Mouse (Mus musculus) gastrocnemius, adult 8-10 months (tissue): ENCODE results near the gene Svep1. TPM values are rescaled to one million over a fixed set of nuclear protein-coding genes. Genes with fewer than 3 reads are reported as not detected.
A peak's percentile ranks its signal among the peaks of the same experiment; 100 is the strongest.

ENCODE experiments used
- DNase-seq, 2 experiments: peaks; one replicate each; pipeline ENCODE4 v3.0.0; 2022; ENCODE audit warnings: low spot score in 2 of 2
- total RNA-seq, 4 experiments: library from RNA; stranded (reverse); gene quantifications; 2 replicates each; pipeline ENCODE4 v1.2.4; 2022

Gene Svep1
- 1 to 10 TPM; 3.3 to 6.4 (median 4.0) TPM for total RNA-seq

GRCm38 (mm10) chr4:58206115-58206945 lies at the start of gene Svep1:
Svep1 (minus strand) TSS chr4:58206859.
- DNase-seq = peak in 1 of 2 experiments; percentile 28

DNA sequence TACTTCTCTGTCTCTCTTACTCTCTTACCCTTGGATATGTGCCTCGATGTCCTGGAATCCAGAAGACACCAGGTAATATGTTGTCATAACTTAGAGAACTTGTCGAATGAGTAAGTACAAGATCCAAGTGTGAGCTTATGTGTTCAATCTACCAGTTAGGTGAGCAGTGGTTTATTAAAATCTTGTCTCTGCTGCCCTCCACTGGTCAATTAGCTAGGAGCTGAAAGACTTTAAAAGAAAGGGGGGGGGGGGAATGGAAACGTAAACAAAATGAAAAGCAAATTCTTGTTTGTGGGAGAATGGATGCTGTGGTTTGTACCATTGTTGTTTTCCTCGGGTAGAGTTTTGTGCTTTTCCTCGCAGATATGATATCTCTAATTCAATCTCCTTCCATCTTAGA lies 46.8 kb upstream of the Svep1 start:
- DNase-seq = no peak

DNA sequence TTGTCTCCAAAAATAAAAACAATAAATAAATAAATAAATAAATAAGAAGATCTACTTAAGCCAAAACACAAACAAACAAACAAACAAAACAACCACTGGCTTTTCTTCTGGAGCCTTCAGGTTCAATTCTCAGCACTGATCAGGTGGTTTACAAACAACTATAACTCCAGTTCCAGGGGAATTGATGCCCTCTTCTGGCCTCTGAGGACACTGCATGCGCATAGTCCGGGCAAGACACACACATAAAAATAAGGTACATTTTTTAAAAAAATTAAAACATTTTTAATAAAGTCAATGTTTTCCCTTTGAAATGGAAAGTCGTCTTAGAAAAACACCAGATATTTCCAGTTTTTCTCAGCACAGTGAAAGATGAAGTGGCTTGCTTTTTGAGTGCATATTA lies 45.7 kb upstream of the Svep1 start:
- no peak for DNase-seq

DNA sequence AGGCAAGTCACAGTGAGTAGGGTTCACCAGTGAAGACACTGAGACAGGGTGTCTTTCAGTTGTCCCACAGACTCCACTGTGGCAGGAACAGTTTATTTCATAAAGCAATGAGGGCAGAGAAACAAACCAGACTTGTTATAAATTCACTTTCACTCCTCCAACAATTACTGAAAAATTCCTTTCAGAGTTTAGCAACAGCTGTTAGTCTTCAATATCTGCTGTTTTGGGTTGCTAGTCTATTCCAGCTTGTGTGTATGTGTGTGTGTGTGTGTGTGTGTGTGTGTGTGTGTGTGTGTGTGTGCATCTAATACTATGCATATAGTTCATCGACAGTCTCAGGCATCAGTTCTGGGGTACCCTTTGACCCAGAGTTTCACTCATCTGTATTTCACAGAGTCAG lies 38.9 kb upstream of the Svep1 start:
- DNase-seq = no peak

GRCm38 (mm10) chr4:58240416-58240815 lies 33.8 kb upstream of the Svep1 start:
- no peak for DNase-seq

DNA sequence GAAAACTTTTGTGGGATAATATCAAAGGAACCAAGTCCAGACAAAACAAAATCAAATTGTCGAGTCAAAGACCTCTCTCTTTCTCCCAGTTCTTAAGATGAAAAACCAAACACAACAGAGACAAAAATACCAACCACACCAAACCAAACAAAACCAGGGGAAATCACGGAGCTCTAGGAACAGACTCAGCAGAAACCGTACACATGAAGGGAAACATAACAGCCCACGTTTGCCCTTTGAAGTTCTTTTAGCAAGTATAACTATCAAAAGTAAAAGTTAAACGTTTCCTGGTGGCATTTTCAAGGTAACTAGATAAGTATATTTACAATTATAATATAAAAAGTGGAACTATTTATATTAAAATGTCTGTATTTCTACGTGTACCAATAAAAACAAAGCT lies 29.2 kb upstream of the Svep1 start:
- no peak for DNase-seq

- DNase-seq = no peak
These were observed 16.8 kb upstream of the Svep1 start for GRCm38 (mm10) chr4:58223499-58223898.

DNA sequence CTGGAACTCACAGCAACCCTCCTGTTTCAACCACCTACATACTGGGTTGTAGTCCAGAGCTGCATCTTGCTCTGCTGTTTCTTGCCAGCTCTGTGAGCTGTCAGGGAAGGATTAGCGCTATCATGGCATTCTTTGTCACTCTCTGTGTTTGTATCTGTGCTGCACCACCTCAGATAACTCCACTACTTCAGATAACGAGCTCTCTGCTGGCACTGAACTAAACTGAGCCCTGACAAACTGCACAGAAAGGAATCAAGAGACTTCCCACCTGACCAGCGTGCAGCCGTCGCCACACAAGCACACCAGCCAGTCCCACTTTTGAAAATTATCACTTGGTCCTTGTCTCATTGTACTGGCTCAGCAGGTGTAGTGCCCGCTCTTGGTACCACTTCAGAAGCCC lies 4.7 kb upstream of the Svep1 start:
- DNase-seq = no peak

GRCm38 (mm10) chr4:58210557-58211090 lies 4.0 kb upstream of the Svep1 start:
- DNase-seq = no peak

- DNase-seq = no peak
These were observed 927 bp downstream of the Svep1 start for GRCm38 (mm10) chr4:58205750-58206114.

DNA sequence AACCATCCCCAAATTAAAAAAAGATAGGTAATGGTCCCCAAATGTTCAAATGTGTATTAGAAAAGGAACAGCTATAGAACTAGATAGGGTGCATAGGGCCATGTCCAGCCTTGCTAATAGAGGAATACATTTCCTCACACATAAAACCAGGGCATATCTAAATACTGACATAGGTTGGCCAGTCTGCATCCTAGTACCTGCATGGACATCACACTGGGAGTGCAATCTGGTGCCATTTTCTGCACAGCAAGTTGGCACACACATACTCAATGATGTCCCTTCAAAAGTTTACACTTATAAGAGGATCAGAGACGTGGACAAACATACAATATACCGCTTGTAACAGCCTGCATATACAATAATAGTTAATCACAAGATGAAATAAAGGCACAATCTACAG lies 5.0 kb downstream of the Svep1 start:
- DNase-seq = no peak

DNA sequence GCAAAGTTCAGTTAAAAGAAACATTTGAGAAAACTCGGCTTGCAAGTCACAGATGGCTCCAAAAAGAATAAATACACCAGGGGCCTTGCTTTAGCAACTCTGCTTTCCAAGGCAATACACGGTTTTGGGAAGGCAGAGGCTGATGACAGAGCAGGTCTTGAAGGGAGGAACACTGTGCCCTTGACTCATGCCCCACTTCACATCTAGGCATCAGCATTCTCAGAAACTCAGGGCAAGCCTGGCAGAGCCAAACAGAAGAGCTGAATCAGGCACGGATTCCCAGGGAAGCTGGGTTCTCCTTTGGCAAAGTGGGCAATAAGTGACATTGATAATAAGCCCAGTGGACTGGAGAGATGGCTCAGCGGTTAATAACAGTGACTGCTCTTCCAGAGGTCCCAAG lies 5.8 kb downstream of the Svep1 start:
- no peak for DNase-seq

DNA sequence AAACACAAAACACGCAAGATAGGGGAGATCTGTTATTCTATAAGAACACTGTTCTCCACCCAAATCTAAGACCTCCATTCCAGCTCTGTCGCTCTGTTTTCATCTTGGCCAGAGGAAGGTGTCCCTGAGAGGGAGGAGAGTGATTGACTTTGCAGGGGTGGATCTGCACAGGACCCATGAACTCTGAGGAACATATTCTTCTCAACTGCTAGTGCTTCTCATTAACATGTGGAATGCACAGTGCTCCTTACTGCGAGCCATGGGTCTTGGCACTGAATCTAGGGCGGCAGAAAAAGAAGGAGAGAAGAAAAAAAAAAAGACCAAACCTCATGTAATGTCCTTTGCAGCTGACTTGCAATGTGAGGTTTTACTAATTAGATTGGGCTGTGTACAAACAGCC lies 9.4 kb downstream of the Svep1 start:
- DNase-seq = no peak

DNA sequence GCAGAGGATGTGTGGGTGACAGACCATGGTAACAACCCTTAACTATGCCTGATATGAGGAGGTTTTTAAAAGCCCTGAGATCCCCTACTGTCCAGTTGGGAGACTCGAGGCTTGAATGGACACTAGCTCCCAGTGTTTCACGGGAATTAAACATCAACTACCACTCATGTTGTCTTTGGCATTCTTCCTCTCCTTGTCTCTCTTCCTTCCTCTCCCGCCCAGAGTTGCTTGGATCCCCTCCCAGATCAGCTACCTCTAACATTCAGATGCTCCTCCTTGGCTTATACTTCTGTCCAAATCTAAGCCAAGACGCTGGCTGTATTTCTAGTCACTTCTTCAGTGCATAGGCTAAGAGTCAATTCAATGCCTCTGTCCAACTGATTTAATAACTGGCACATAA lies 9.9 kb downstream of the Svep1 start:
- no peak for DNase-seq

DNA sequence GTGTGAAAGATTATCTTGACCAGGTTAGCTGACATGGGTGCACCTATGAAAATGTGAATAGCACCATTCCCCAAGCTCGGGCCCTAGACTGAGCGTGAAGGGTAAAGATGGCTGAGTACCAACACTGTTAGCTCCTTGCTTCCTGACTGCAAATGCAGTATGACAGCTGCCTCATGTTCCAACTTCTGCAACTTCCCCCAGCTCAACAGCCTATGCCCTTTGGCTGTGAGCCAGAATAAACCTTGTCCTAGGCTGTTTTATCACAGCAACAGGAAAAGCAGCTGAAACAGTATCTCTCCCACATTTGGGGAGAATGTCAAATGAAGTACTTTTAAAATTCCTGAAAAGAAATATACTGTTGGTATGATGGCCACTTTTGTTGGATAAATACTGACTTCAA lies 10.7 kb downstream of the Svep1 start:
- DNase-seq = no peak

DNA sequence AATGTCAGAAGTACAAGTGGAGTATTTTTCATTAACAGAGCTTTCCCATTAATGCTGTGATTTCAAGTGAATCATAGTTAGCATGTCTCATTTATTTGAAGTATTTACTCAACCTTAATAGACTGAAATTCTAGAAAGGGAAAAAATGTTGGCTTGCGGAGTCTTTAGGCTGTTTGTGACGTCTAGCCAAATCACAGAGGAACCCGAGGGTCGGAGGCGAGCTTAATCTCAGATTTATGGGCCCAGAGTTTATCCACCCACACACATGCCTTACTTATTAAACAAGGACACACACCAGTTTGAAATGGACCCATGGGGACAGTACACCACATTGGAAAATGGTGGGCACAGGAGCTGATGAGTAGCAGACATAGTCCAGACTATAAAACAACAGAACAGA lies 17.4 kb downstream of the Svep1 start:
- no peak for DNase-seq

DNA sequence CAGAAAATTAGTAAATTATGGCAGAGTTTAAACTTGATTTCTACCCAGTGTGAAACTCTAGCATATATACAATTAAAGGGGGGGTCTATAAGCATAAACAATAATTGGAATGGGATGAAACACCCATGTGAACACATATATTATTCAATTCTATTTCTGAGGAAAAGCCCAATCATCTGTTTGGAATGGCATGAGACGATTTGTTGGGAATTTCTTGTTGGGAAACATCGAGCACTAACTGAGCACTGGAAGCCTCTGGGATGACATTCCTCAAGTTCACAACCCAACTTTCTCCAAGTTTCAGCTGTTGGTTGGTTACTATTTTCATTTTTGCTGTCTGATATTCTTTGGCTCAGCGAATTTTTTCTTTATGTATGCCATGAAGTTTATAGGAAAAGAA lies 21.3 kb downstream of the Svep1 start:
- DNase-seq = no peak

GRCm38 (mm10) chr4:58184681-58185341 lies 21.8 kb downstream of the Svep1 start:
- no peak for DNase-seq

DNA sequence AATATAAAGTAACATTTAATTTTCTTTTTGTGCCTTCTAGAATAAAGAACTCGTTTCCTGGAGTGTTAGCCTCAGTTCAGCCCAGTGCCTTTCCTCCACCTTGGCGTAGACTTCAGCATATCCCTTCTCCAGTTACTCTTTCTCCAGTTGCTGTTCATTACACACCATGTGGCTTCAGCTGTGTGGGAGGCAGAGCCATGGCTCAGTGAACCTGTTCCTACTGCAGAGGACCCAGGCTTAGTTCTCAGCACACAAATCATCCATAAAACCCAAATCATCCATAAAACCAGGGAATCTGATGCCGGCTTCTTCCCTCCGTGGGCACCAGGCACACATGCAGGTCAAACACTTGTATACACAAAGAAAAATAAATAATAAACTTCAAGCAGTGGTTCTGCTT lies 22.8 kb downstream of the Svep1 start:
- no peak for DNase-seq

- no peak for DNase-seq
These were observed 28.2 kb downstream of the Svep1 start for GRCm38 (mm10) chr4:58178489-58178888.

DNA sequence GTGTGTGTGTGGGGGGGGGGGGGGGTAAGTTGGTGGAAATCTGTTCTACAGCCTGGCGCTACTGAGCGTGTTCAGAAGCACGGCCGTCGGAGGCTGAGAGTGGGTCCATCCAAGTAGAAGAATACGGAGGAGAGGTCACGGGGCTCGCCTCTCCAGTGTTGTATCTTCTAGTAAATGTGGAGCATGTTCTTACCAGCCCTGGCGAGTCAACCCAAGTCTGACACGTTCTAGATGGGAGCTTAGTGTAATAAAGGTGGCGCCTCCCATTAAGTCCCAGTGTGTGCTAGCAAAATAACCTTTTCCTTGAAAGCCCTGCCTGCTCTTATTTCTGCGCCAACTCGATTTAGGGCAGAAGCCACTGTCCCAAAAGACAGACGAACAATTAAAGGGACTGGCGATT lies 29.4 kb downstream of the Svep1 start:
- DNase-seq = no peak

GRCm38 (mm10) chr4:58174435-58174987 lies 32.1 kb downstream of the Svep1 start:
- no peak for DNase-seq

DNA sequence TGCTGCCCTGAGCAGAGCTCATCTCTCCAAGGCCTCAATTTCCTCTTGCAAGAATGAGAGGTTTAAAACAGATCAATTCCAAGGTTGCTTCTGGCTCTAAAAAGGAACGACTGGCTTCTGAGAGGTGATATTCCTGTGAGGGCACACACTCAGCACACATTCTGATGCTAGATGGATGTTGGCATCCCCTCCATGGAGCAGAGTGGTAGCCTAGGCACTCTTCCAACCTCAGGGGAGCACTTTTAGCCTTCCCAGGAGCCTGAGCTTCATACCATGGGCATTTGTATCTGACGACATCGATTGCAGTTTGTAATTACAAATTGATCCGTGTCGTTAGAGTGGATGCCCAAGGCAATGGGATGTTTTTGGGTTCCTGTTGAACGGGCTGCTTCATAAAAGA lies 33.3 kb downstream of the Svep1 start:
- no peak for DNase-seq
